Mouse (Mus musculus) urinary bladder, postnatal 10 days (tissue): ENCODE data around the gene Nol10.
"Not testable (repeated sequence)": the region's sequence is repeated elsewhere in the genome, so short reads cannot be mapped to it uniquely, and the experiment has no call there.

Experiments
- DNase-seq: peaks from one replicate; pipeline ENCODE4 v3.0.0; 2022; ENCODE audit warnings: low spot score

The Nol10 gene

DNA sequence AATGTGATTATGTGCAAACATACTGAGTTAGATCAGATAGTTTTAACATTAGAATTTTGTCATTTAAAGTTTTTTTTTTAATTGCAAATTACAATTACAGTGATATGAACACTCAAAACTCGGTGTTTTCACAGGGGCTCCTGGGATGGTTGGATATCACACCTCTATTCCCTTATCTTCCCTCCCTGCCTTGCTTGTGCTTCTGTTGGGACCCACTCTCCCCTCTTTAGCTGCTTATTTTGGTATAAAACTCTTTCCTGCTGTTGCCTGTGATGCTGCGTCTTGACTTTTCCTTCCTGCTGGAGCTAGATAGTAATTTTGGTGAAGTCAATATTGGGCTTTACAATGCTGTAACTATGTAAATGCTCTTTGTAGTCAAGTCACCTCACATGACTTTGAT is 63.0 kb downstream of the Nol10 start:
- DNase-seq: no peak

DNA sequence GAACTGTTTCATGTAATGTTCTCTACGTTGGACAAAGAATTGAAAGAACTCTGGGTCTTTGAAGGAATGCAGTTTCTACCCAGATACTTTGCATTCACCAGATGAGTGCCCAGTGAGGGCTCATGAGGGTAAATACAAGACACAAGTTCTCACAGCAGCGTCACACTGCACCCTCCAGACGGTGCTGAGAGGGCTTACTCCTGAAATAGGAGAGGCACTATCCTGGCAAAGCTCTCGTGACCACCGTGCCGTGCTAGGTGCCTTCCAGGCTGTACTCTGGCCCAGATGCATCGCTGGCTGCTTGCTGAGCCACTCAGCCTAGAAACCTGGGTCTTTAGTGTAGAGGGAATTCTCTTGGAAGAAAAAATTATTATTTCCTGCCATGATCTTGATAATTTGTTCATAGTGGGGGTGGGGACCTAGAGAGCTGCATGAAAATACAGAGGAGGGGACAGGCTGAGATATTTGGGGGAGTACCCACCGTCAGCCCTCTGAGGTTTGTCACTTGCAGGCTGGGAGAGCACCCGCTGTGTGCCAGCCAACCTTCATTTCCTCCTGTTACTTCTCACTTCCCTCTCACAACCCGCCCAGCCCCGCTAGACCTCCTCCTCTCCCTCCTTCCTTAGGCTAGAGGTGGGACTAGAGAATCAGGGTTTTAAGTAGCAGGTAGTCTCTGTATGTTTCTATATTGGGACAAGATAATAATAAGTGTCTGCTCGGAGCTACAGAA is 63.7 kb downstream of the Nol10 start:
- no peak for DNase-seq

DNA sequence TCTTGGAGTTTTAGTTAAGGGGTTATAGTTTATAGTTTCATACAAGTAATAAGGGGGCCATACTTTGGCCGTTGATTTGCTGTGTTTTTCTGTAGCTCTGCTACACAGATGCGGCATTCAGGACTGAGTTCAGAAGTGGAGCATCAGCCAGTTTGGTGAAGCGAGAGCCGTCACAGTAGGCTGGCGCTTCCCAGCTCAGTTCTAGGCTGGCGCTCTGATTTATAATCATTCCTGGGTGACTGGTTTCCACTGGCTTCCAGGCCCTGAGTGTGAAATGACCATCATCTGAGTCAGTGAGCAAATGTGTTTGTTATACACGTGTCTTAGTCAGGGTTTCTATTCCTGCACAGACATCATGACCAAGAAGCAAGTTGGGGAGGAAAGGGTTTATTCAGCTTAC is 66.5 kb downstream of the Nol10 start:
- no peak for DNase-seq

DNA sequence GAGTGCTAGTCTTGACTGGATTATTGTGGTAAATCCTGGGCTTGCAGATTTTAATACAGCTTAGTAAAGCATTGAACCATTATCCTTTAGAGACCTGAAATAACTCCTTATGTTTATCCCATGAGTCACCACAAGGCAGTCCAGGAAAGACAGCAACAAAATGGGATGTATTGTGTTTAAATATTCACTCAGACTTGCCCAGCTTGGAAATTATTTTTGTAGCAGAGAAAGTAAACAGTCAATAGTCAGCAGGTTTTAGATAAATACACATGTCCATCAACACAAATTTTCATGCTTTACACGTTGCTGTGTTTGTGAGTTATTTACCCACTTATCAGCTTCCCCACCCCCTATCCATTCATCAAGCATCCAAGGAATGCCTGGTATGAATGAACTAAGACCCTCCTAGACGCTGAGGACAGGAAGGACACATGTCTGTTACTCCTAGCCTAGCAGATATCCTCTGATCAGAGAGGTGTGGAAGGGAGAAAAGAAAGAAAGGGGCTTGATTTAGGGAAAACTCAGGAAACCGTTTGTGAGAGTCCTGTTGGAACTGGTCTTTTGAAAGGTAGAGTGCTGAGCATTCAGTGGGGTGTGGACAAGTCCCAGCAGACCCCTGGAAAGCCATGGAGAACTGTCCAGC is 72.0 kb downstream of the Nol10 start:
- DNase-seq: no peak

DNA sequence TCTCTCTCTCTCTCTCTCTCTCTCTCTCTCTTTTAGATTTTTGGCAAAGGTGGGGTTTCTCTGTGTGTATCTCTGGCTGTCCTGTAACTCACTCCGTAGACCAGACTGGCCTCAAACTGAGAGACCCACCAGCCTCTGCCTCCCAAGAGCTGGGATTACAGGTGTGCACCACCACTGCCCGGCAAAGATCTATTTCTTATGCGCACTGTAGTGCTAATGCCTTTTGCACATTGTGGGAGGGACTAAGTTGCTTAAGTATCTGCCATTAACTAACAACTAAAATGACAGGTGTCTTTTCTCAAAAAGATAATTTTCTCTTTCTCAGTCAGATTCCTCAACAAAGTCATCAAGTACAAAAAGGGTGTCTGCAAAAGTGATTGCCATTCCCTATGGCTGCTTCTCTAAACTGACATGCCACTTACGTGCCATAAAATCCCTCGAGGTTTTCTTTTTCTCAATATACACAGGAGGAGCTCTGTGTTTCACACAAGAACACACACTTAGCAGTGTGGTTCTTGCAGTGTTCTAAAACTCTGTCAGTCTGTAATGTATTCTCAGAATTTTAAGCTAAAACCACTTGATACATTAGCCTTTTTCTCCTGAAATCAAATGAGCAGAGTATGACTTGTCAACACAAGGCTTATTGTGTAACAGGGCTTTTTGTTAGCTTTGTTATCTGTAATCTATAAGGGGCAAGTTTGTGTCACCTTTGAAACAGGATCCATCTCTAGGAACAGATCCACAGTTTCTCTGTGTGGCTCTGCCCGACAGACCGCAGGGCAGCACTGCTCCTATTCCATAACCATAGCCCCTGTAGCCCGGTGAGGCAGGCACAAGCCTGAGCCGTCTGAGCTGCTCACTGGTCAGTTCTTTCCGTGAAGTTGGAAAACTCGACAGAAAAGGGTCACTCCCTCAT is 77.3 kb downstream of the Nol10 start:
- no peak for DNase-seq

DNA sequence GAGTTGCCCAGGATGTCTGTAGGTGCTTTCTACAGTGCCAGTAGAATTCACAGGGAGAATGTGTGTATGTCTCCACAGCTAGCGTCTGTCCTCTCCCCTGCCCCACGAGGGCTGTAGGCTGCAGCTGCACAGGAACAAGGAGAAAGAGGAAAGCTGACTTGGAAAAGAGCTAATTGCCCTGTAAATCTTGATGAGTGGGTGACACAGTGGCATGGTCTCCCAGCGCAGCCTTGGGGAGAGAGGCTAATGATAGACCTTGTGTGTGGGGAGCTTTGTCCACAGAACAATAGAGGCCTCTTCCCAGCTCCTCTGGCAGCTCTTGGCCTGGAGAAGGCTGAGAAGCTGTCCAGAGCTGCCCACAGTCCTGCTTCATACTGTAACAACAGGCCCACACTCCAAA is 78.5 kb downstream of the Nol10 start:
- DNase-seq: no peak

DNA sequence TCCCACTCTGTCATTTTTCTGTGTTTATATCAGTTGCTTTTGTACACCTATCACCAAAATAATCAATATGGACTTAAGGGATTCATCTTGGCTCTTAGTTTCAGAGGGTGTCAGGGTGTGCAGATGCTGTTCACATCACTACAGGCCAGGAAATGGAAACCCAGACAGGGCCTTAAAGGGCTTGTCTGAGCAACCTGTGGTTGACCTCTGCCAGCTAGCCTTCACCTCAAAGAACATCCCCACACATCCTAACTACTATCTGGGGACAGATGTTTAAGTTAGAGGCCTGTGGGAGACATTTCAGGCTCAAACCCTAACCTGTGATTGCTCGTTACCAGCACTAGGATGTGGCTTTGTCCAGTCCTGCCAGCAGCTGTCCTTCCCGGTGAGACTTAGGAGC is 82.3 kb downstream of the Nol10 start:
- DNase-seq: no peak

DNA sequence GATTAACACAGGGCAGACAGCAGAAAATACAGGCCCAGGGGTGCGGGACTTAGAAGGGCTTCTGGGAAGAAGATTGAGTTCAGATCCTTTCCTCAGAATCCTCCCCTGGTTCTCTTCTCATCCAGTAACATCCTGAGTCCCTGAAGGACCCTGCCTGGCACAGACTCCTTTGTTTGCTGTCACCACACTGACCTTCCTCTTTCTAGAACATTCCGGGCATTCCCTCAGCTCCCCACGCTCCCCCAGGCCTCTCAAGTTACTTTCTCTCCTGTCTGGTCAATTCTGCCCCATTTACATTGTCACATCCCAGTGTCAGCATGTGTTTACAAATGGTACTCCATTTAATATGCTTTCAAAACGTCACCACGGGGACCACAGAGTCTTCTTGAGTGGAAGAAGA is 82.9 kb downstream of the Nol10 start:
- no peak for DNase-seq

DNA sequence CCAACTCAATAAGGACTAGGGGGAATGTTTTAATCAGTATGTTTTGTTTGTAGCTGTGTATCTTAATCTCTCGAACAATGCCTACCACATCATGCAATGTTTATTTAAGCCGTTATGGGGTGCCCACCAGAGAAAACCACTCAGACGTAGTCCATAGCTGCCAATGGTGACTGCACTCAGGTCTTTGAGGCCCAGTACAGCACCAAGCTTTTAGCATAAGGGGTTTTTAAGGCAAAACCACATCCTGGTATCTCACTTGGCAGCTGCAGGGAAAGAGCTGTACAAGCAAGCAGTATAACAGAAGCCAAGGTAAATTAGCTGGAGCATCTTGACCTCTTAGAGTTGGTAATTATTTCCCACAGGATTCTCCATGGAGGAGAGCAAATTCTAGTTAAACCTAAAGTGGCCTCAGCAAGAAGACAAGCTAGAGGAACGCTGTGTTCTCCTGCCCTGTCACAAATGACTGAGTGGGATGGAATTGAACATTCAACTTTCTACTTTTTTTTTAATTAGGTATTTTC is 83.6 kb downstream of the Nol10 start:
- no peak for DNase-seq

DNA sequence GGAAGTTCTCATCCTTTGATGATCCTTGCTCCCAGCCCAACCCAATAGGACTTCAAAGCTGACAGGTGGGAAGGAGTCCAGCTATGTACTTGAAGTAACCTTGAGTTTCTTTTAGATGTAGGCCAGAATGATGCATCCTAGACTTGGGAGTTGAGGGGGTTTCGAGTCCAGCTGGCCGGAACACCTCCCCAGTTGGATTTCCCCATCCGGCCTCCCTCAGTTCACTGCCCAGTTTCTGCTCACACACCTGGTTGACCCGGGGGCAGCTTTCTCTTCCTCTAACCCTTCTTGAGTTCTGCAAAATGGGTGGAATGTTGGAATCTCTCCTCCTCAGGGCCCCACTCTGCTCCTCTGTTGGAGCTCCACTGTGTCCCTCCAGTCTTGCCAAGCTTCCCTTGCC is 85.5 kb downstream of the Nol10 start:
- DNase-seq: no peak

DNA sequence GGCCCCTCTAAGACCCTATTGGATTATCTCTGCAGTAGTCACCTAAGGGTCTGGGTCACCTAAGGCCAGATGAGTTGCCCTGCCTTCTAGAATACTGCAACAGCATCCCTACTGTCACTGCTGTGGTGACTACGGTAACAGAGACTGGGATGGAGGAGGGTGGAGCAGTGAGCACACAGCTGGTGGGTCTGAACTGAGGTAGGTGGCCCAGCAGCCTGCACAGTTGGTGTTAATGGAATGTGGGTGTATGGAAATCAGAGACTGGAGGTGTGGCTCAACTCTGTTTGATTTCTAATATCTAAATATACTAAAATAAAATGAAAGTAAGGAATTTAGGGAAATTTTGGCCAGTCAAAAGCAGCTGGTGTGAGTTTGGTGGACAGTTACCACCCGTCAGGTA is 88.2 kb downstream of the Nol10 start:
- no peak for DNase-seq

DNA sequence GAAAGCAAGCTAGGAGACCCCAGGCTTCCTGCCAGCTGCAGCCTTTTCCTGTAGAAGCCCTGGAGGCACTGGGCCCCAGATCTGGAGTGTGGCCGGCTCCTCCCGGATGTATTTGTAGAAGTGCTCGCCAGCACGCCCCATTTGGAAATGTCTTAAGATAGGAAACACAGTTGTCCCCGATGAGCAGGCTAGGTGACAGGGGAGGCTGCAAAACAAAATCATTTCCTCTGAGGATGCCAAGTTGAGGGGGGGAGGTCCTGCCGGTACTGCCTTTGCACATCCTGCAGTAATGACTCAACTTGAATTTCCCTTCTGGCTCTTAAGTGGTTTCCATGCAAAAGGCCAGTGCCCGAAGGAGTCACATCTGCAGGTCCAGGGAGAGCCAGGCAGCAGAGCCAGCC is 92.0 kb downstream of the Nol10 start:
- DNase-seq: no peak

DNA sequence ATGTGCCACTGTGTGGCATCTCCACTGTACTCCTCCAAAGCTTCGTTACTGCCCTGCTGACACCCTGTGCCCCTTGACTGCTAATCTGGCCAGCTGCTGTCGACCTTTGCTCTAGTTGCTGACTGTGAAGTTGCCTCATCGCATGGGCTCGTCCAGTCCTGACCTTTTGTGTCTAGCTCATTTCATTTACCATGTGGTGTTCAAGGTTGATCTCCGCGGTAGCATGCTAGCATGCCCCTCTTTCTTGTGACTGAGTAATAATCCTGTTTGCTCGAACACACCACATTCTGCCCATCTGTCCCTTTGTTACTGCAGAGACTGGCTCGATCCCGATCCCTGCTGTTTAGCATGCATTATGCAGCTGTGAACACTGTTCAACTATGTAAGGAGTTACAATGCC is 93.2 kb downstream of the Nol10 start:
- no peak for DNase-seq

DNA sequence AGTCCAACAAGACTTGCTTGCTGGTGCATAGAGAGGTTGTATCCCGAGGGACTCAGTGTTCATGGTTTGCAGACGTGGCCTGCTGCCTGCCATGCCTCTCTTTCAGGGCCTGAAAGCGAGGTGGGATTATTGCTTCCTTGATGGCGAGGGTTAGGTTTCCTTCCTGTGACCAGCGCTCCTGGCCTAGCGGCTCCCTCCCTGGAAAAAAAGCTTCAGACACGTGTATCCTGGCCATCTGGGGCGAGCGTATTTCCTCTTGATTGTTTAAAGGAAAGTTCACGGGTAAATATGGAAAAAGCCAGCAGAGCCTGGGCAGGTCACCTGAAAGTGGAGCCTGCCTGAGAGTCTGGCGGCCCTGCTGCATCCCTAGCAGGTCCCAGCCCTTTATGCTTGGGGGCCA is 96.1 kb downstream of the Nol10 start:
- DNase-seq: no peak

DNA sequence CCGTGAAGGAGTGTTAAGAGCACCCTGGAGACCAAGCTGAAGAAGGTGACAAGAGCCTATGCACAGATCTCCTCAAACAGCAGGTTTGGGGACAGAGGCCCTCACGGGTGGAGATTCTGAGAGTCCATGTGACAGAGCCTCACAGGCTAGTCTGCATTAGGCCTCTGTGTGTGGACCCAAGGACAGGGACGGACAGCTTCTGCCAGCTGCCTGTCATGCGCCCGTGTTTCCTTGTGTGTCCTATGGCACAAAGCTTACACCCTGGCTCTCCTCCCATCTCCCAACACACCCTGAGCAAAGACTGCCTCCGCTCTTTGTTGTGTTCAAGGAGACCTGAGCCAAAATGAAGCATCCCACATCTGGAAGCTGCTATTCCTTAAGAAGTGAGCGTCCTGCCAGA is 97.0 kb downstream of the Nol10 start:
- DNase-seq: no peak

DNA sequence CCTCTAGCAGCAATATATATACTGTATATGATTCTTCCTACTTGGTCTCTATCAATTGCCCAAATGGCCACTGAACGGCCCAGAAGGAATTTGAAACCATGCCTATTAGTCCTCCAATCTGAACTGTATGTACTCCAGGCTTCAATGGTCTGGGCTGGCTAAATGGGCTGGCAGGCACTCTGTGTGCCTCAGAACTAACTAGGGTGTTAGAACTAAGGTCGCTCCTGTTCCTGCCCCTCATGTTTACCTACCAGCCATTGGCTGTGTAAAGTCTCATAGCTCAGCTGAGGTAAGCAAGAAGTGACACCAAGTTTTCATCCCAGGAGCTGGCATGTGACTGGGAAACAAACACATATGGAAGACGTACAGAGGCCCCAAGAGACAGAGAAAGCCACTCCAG is 100.5 kb downstream of the Nol10 start:
- no peak for DNase-seq

DNA sequence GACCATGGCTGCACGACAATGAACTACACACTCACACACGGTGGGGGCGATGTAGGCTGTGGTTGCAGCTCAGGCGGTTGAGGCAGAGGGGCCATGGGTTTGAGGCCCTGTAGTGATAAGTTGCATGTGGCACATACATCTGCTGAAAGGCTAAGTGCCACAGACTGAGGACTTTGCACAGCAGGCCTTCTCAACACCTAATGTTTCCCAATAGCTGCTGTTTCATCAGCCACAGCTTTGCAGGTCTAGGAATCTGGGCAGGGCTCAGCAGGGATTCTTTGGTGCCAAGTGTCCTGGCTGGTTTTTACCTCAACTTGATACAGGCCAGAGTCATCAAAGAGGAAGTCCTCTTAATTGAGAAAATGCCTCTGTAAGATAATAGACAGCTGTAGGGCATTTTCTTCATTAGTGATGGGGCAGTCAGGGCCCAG is 101.4 kb downstream of the Nol10 start:
- DNase-seq: no peak

DNA sequence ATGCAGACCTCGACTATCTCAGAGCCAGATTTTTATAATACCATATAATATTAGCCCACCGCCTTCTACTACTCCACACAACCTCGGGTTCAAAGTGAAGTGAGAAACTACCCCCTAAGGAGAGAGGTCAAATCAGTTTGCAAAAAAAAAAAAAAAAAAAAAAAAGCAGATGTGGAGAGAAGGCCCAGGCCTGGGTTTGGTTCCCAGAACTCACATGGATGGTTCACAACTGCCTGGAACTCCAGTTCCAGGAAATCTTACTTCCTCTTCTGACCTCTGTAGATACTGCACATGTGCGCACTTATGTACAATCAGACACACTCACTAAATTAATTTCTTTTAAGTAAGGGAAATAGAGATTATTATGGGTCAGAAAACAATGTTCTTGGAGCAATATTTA is 102.2 kb downstream of the Nol10 start:
- DNase-seq: no peak

DNA sequence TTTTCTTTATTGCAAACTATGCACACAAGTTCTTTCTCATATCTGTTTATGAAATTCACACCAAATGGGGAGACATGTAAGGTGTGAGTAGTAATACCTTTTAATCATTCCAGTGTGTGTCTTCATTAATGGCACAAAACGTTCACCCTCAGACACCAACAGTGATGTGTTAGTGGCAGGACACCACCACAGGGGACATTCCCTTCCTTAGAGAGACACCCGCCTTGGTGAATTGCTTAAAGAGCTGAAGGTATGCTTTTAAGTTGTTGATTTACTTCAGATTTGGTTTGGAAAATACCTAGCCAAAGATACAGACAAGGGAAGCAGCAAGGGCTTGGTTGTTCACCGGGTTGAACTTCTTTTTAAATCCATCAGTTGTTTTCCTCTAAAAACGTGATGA is 102.7 kb downstream of the Nol10 start:
- DNase-seq: no peak

DNA sequence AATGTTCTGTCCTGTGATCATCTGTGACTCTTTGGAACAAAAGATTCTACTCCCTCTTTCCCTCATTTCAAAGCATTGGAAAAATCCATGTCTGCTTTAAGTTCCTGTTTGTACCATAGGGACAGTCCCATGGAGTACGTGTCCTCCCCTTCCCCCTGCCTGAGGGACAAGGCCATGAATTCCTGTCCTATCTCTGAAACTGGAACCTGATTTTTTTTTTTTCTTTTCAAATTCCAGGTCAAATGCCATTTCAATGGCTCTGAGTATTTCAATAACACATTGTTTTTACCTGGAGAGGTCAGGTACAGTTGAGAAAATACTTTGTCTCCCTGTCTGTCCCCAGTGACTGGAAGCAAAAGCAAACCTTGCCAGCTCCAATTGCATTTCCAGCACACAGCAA is 104.0 kb downstream of the Nol10 start:
- DNase-seq: no peak

DNA sequence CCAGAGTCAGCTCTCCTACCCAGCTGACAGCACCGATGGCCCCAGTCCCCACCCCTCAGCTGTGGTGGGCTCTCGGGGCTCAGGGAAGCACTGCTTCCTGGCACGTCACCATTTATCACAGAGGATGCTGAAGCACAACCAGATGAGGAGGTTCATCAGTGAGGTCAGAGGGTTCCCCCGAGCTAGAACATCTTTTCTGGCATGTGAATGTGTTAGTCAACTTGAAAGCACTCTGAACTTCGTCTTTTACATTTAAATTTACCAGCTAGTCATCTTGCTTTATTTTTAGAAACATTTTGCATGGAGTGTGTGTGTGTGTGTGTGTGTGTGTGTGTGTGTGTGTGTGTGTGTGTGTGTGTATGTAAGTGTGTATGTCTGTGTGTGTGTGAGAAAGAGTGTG is 105.7 kb downstream of the Nol10 start:
- no peak for DNase-seq

DNA sequence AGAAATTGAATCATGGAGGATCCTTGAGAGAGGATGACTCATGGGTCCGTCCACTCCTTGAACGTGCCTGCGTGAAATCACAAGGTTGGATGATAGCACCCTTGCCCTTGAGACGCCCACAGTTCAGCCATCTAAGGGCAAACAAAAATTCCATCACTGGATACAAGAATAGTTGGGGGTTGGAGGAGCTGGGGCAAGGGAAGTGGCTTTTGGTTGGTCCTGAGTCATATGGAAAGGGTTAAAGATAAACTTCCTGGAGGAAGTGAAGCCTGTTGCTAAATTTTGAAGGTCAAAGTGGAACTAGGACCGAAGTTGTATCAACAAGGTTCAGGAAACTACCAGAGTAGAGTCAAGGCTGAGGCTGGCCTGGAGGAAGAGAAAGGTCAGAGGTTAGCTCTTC is 106.8 kb downstream of the Nol10 start:
- no peak for DNase-seq

DNA sequence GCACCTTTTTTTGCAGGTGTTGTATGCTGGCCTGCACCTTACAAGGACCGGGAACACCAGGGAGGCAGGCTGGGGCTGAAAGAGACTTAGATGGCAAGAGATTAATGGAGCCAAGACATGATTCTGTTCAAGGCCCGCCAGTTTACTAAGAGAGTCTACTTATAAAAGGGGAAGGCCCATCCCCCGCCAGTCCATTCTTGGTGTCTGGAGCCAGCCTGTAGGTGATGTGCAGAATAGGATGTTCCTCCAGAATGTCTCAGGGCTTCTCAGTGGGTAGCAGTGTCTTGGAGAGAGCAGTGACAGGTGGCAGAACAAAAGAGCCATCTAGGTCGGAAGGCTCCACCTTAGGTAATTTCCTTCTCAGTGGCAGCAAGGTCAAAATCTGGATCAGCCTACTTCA is 111.0 kb downstream of the Nol10 start:
- not testable (repeated sequence) for DNase-seq
